Mouse (Mus musculus): ENCODE results near the gene Map3k10.
"Not testable (repeated sequence)": the region's sequence is repeated elsewhere in the genome, so short reads cannot be mapped to it uniquely, and the experiment has no call there.

Gene Map3k10

GRCm38 (mm10) chr7:27654607-27655276 lies 19.7 kb downstream of the Map3k10 start:
- peak; percentile 78 for DNase-seq (ENCODE audit: low read depth, low spot score)

- DNase-seq (ENCODE audit: low read depth, low spot score), result peak; percentile 75
Observed at GRCm38 (mm10) chr7:27653681-27654437, 20.5 kb downstream of the Map3k10 start, which contains the start of gene Ttc9b. Ttc9b (plus strand) TSS chr7:27653915.

GRCm38 (mm10) chr7:27650949-27651348 lies 23.4 kb downstream of the Map3k10 start:
- peak; percentile 97 for DNase-seq (ENCODE audit: low read depth, low spot score)

- peak; percentile 94 for DNase-seq (ENCODE audit: low read depth, low spot score)
Observed at GRCm38 (mm10) chr7:27649723-27650122, 24.7 kb downstream of the Map3k10 start.

- peak; percentile 90 for DNase-seq (ENCODE audit: low read depth, low spot score)
Observed at GRCm38 (mm10) chr7:27647281-27648002, 27.0 kb downstream of the Map3k10 start.

- DNase-seq (ENCODE audit: low read depth, low spot score), result peak; percentile 87
Observed at GRCm38 (mm10) chr7:27646516-27646915, 27.9 kb downstream of the Map3k10 start.

- peak; percentile 79 for DNase-seq (ENCODE audit: low read depth, low spot score)
Observed at GRCm38 (mm10) chr7:27644471-27644870, 29.9 kb downstream of the Map3k10 start.

GRCm38 (mm10) chr7:27635094-27635493 lies 39.3 kb downstream of the Map3k10 start:
- not testable (repeated sequence) for DNase-seq (ENCODE audit: low read depth, low spot score)

- no peak for DNase-seq (ENCODE audit: low read depth, low spot score)
Observed at GRCm38 (mm10) chr7:27634691-27635090, 39.7 kb downstream of the Map3k10 start.

- DNase-seq (ENCODE audit: low read depth, low spot score), result no peak
Observed at GRCm38 (mm10) chr7:27633166-27633565, 41.2 kb downstream of the Map3k10 start.

GRCm38 (mm10) chr7:27631439-27631838 lies 43.0 kb downstream of the Map3k10 start:
- DNase-seq (ENCODE audit: low read depth, low spot score), result no peak

- not testable (repeated sequence) for DNase-seq (ENCODE audit: low read depth, low spot score)
Observed at GRCm38 (mm10) chr7:27628816-27629215, 45.6 kb downstream of the Map3k10 start.

GRCm38 (mm10) chr7:27628190-27628589 lies 46.2 kb downstream of the Map3k10 start:
- no peak for DNase-seq (ENCODE audit: low read depth, low spot score)

GRCm38 (mm10) chr7:27627707-27628106 lies 46.7 kb downstream of the Map3k10 start:
- peak; percentile 61 for DNase-seq (ENCODE audit: low read depth, low spot score)

- DNase-seq (ENCODE audit: low read depth, low spot score), result no peak
Observed at GRCm38 (mm10) chr7:27624967-27625366, 49.4 kb downstream of the Map3k10 start.

- peak; percentile 96 for DNase-seq (ENCODE audit: low read depth, low spot score)
Observed at GRCm38 (mm10) chr7:27622234-27622633, 52.2 kb downstream of the Map3k10 start.

GRCm38 (mm10) chr7:27621028-27621427 lies 53.4 kb downstream of the Map3k10 start:
- DNase-seq (ENCODE audit: low read depth, low spot score), result no peak

GRCm38 (mm10) chr7:27613751-27614499 lies 60.5 kb downstream of the Map3k10 start:
- DNase-seq (ENCODE audit: low read depth, low spot score), result no peak

GRCm38 (mm10) chr7:27612940-27613339 lies 61.5 kb downstream of the Map3k10 start:
- DNase-seq (ENCODE audit: low read depth, low spot score), result no peak

GRCm38 (mm10) chr7:27610871-27611270 lies 63.5 kb downstream of the Map3k10 start:
- no peak for DNase-seq (ENCODE audit: low read depth, low spot score)

- no peak for DNase-seq (ENCODE audit: low read depth, low spot score)
Observed at GRCm38 (mm10) chr7:27610370-27610769, 64.0 kb downstream of the Map3k10 start.
